Comparison of ENCODE assay signal across 18 mouse cellular contexts in the genomic region with DNA sequence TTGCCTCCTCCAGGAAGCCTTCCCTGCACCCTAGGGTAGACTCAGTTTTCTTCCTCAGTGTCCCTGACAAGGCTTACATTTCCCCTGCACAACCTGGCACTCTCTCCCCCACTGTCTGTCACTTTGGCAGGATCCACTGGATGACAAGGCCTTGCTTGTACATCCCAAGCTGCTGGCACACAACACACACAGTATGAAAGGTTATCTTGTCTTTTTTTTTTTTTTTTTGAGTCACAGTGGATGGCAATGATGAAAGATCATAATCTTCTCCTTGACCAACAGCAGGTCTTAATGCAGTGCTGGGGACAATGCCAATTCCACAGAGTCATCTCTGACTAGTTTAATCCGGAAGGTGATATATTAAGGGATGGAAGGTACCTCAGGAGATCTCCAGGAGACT. TPM values are rescaled to one million over a fixed set of nuclear protein-coding genes. Genes with fewer than 3 reads are reported as not detected.
"Had no signal": no experiment of that assay in that cellular context is flagged by ENCODE, and none has a peak within 500 bp of the region (broad histone marks: within the 10 kb centered on the region; RNA-seq: fewer than 3 reads in every experiment).

No protein-coding gene starts in this region.

- H3K27me3 ChIP-seq: lung, embryonic 15.5 days; midbrain, embryonic 13.5 days; midbrain, embryonic 15.5 days; neural tube, embryonic 12.5 days had no signal

- DNase-seq: lung, adult 2 months; lung, postnatal 14 days; lung, postnatal 36 days; right cerebral cortex, postnatal 14 days; spleen, adult 18-20 months; thymus, adult 18-20 months; thymus, postnatal 14 days; thymus, postnatal 36 days had no signal

- H3K4me3 ChIP-seq: lung, embryonic 15.5 days; megakaryocyte, embryonic 14.5 days; midbrain, embryonic 13.5 days; midbrain, embryonic 15.5 days; neural tube, embryonic 12.5 days had no signal

- H3K9ac ChIP-seq: lung, embryonic 15.5 days; midbrain, embryonic 13.5 days; midbrain, embryonic 15.5 days; neural tube, embryonic 12.5 days had no signal

- H3K27ac ChIP-seq: lung, embryonic 15.5 days; macrophage; midbrain, embryonic 13.5 days; midbrain, embryonic 15.5 days; neural tube, embryonic 12.5 days had no signal

- H3K4me1 ChIP-seq: lung, embryonic 15.5 days; megakaryocyte, embryonic 14.5 days; midbrain, embryonic 13.5 days; midbrain, embryonic 15.5 days; neural tube, embryonic 12.5 days had no signal

- H3K36me3 ChIP-seq: lung, embryonic 15.5 days; midbrain, embryonic 13.5 days; midbrain, embryonic 15.5 days; neural tube, embryonic 12.5 days had no signal

RNA-seq across cellular contexts. Expression of gene Asic2, which starts 30.7 kb away (rescaled TPM):
- total RNA-seq: megakaryocyte progenitor cell, adult 5-6 weeks; monocyte, adult 5-6 weeks; neutrophil, adult 5-6 weeks had no signal
- polyA plus RNA-seq: macrophage; thymus, postnatal 0 days had no signal
